Mouse (Mus musculus): ENCODE data around the gene Olfr293. TPM values are rescaled to one million over a fixed set of nuclear protein-coding genes. Genes with fewer than 3 reads are reported as not detected.

The Olfr293 gene
- total RNA-seq (2014; fragmentation: Nextera tagmentation) (not detected in 2 replicates), total RNA-seq (2017) (not detected in 2 replicates)

GRCm38 (mm10) chr7:86648761-86649160, at the start of gene Olfr293:
Olfr293 (plus strand) TSS chr7:86649061.
- no peak for ATAC-seq (replicated peaks; ENCODE audit: low FRiP score, low TSS enrichment, poor library complexity, severe bottlenecking)

DNA sequence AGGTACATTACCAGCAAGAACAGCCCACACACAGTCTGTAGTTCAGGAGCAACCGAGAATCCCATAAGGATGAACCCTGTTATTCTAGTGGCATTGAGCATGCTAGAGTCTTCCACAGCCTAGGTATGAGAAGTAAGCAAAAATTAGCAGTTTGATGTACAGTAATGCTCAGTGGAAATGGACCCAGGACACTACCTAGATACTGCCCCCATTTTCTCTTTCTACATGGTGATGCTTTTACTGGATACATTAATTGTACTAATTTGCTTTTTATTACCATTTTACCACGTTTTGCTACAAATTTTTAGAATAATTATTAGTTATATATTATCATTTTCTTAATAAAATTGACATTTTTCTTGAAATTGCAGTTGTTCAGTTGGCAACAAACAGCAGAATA, 32.3 kb upstream of the Olfr293 start, which contains the start of gene Olfr294:
TSS of gene Olfr294 (minus strand) at position 101 of the 400 bp plus-strand sequence.
- ATAC-seq (replicated peaks; ENCODE audit: low FRiP score, low TSS enrichment, poor library complexity, severe bottlenecking), result no peak

DNA sequence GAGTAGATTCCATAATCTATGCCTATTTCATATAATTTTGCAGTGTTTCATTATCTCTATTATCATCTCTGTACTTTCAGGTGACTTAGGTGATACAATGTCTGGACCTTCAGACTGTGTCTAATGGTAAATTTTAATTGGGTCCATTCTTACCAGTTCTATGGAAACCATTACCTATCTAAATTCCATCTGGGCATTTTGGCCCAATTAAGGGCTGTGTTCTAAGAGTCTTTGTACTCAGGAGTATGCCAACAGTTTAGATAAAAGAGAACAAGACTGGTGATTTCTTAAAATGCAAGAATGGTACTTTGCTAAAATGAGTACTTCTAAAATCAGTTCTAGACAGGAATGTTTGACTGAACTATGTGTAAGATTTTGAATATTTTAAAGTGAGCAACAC, 39.2 kb downstream of the Olfr293 start, which contains the start of gene Olfr292:
TSS of gene Olfr292 (plus strand) at position 301 of the 400 bp plus-strand sequence.
- no peak for ATAC-seq (replicated peaks; ENCODE audit: low FRiP score, low TSS enrichment, poor library complexity, severe bottlenecking)

Other genes with a start within 250 kb of the Olfr293 start
- not detected in 2 replicates for gene Olfr301, start 245.2 kb upstream of the Olfr293 start, total RNA-seq (2014; fragmentation: Nextera tagmentation)
- gene Olfr301, start 245.2 kb upstream of the Olfr293 start, total RNA-seq (2017), result not detected in 2 replicates
- not detected in 2 replicates for gene Olfr299, start 189.1 kb upstream of the Olfr293 start, total RNA-seq (2014; fragmentation: Nextera tagmentation)
- gene Olfr299, start 189.1 kb upstream of the Olfr293 start, total RNA-seq (2017), result not detected in 2 replicates
- gene Olfr298, start 156.6 kb upstream of the Olfr293 start, total RNA-seq (2014; fragmentation: Nextera tagmentation), result not detected in 2 replicates
- gene Olfr298, start 156.6 kb upstream of the Olfr293 start, total RNA-seq (2017), result not detected in 2 replicates
- not detected in 2 replicates for gene Olfr297, start 129.1 kb upstream of the Olfr293 start, total RNA-seq (2014; fragmentation: Nextera tagmentation)
- gene Olfr297, start 129.1 kb upstream of the Olfr293 start, total RNA-seq (2017), result not detected in 2 replicates
- gene Olfr295, start 65.2 kb upstream of the Olfr293 start, total RNA-seq (2014; fragmentation: Nextera tagmentation), result not detected in 2 replicates
- not detected in 2 replicates for gene Olfr295, start 65.2 kb upstream of the Olfr293 start, total RNA-seq (2017)
- gene Olfr294, start 32.4 kb upstream of the Olfr293 start, total RNA-seq (2014; fragmentation: Nextera tagmentation), result not detected in 2 replicates
- not detected in 2 replicates for gene Olfr294, start 32.4 kb upstream of the Olfr293 start, total RNA-seq (2017)
- not detected in 2 replicates for gene Olfr292, start 39.3 kb downstream of the Olfr293 start, total RNA-seq (2014; fragmentation: Nextera tagmentation)
- gene Olfr292, start 39.3 kb downstream of the Olfr293 start, total RNA-seq (2017), result not detected in 2 replicates
- not detected in 2 replicates for gene Folh1, start 126.9 kb downstream of the Olfr293 start, total RNA-seq (2014; fragmentation: Nextera tagmentation)
- not detected in 2 replicates for gene Folh1, start 126.9 kb downstream of the Olfr293 start, total RNA-seq (2017)
- not detected in 2 replicates for gene Vmn2r77, start 146.0 kb downstream of the Olfr293 start, total RNA-seq (2014; fragmentation: Nextera tagmentation)
- gene Vmn2r77, start 146.0 kb downstream of the Olfr293 start, total RNA-seq (2017), result not detected in 2 replicates